Mouse (Mus musculus) fat pad, adult 2 months (tissue): ENCODE data around the gene Rpl9.
A peak's percentile ranks its signal among the peaks of the same experiment; 100 is the strongest.

ENCODE experiments used
- DNase-seq: peaks from one replicate; pipeline ENCODE4 v3.0.0-alpha.2; 2011; ENCODE audit warnings: low read depth, low spot score; ENCODE audit errors: extremely low read depth

Gene Rpl9

DNA sequence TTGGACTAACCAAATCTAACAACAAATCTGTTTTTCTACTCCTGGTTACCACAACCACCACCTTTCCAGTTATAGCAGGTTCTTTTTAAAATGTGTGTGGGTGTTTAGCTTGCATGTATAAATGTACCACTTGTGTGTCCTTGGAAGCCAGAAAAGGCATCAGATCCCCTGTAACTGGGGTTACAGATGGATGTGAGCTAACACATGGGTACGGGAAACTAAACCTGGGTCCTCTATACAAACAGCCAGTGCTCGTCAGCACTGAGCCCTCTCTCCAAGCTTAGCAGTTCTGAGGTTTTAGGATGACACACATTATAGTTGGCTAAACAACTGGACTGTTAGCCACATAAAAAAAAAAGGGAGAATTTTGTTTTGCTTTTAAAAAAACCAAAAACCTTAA, 5.5 kb downstream of the Rpl9 start:
- no peak for DNase-seq

DNA sequence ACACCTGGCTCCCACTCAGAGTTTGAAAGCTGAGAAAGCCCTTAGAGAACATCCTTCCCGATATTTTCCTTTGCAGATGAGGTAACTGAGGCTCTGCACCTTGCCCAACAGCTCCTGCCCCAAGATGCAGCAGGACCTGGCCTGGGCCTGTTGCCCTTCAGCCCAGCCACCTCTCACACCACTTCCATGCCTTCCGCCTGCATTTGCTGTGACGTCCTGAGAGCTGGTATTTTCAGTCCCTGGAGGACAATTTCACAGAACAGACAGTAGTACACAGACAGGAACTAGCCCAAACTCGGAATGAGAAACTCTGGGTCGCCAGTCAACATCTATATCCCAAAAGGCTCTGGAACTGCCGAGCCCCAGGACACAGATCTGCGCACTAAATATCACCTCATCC, 16.5 kb downstream of the Rpl9 start:
- DNase-seq = no peak

DNA sequence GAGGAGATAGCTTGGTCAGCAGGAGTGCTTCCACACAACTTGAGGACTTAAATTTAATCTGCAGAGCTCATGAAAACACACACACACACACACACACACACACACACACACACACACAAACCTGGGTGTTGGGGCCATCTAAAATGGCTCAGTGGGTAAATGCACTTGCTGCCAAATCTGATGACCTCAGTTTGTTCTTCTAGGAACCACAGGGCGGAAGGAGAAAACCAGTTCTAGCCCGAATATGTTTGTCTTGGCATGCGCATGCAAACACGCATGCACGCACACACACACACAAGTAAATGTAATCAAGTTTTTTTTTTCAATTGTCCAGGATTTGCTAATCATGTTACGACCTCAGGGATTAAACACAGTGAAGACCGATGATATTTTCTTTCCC, 19.7 kb downstream of the Rpl9 start:
- DNase-seq = no peak

DNA sequence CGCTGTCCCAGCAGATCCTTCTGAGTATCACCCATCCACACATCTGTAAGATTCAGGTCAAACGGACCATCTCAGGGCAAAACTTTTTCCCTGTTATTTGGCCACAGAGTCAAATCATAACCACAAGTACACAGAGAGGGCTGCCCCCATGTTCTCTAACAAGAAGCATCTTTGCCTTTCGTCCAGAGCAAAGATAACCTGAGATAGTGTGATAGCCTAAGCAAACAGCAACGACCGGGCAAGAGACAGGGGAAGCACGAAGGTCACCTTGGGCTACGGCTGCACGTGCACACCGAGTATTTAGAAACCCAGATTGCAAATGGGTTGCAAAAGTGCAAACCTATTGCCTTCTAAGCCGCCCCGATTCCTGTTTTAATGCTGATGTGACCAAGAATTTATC, 23.4 kb downstream of the Rpl9 start:
- no peak for DNase-seq

- DNase-seq = no peak
These were observed 33.5 kb downstream of the Rpl9 start for GRCm38 (mm10) chr5:65357771-65358170.

- peak; percentile 46 for DNase-seq
These were observed 34.4 kb downstream of the Rpl9 start for GRCm38 (mm10) chr5:65356851-65357250.

DNA sequence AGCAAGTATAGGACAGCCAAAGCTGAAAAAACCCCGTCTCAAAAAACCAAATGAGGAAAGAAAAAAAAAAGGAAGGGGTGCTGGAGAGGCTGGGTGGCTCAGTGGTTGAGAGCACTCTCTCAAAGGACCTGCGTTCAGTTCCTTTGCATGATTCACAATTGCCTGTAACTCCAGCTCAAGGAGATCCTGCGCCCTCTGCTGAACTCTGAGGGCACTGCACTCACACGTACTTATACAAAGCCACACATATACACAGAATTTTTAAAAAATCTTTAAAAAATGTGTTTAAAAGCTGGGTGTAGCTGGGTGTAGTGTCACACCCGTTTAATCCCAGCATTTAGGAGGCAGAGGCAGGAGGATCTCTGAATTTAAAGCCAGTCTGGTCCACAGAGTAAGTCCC, 36.3 kb downstream of the Rpl9 start:
- DNase-seq = no peak

DNA sequence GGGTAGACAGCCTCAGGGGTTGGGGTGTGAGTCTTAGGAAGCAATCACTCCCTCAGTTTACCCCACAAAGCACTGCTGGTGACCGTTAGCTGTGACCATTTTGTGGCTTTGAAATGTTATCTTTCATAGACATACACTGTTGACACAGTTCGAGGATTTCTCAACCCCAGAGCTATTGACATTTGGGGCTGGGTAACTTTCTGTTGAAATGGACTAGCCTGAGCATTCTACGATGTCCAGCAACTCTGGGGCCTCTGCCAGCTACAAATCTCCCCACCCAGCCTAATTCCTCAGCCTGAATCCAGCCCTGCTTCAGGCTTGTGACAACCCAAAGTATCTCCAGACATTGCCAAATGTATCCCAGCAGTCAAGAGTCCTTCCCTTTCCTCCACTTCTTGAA, 37.1 kb downstream of the Rpl9 start:
- DNase-seq = peak; percentile 42

DNA sequence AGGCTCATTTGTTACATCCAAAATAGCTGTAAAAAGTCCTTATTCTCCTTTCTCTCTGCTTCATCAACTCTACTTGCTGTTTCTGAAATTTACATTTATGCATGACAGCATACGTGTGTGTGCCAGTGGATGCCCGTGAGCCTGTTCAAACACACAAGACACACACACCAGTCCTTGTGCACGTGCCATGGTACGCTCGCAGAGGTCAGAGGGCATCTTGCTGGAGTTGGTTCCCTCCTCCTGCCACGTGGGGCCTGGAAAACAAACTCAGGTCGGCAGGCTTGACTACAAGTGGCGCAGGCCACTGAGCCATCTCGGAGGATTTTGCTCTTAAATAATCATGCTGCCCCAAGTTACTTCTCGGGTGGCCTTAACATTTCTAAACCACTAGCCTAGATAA, 40.7 kb downstream of the Rpl9 start:
- DNase-seq = no peak

- DNase-seq = no peak
These were observed 43.1 kb downstream of the Rpl9 start, which contains the start of gene Klb for GRCm38 (mm10) chr5:65348168-65348567. Gene Klb (plus strand): TSS chr5:65348314.

DNA sequence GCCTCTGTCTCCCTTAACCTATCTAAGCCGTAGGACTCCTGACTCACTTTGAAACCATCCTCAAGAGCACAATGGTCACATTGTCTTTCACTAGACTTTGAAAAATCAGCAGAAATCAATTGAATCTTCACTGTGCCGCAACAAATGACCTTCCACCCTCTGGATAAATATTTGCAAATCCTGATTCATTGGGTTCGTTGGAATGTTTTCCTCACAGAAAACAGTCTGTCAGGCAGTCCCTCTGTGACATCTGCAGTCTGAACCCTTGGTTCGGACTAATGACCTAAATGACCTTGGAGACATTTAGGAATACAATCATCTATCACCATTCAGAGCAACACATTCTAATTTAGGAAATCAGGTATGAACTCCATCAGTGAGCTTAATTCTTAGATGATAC, 51.1 kb downstream of the Rpl9 start:
- no peak for DNase-seq

DNA sequence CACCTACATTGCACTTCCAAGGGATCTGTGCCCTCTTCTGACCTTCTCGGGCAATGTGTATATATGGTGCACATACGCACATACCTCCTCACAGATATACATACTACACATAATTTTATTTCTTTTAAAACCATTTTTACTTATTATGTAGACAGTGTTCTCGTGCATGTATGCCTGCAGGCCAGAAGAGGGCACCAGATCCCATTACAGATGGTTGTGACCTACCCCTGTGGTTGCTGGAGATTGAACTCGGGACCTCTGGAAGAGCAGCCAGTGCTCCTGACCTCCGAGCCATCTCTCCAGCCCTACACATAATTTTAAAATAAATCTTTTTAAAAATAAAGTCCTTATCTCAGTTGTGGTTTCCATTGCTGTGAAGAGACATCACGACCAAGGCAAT, 52.9 kb downstream of the Rpl9 start:
- DNase-seq = no peak
